Mouse (Mus musculus): ENCODE measurements around the gene H1f0.

The H1f0 gene

GRCm38 (mm10) chr15:79071117-79072039 is 43.1 kb downstream of the H1f0 start:
- peak; percentile 62 to 64 for DNase-seq

DNA sequence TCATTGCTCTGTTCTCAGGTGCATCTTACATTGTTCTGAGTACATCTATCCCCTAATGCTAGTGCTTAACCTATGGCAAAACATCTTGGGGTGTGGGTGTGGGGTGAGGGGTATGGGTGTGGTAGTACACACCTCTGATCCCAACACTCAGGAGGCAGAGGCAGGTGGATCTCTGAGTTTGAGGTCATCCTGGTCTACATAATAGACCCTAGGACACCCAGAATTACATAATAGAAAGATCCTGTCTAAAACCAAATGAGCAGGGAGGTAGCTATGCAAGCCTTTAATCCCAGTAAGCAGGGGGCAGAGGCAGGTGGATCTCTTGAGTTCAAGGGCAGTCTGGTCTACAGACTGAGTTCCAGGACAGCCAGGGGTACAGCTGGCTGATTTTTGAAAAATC is 45.5 kb downstream of the H1f0 start:
- DNase-seq, result no peak

DNA sequence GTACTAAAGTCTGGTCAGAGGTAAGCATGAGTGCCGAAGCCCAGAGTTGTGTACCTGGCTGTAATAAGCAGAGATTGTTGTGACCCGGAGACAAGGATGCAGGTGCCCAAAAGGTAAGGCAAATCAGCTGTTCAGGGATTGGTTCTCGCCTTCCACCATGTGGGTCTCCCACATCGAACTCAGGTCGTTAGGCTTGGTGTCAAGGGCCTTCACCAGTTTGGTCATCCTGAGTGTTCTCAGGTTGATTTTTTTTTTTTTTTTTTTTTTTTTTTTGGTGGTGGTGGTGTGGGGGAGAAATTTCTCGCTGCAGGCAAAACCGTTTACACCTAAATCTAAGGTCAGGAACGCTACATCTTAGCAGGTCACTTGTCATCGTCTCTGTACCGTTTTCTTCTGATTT is 46.2 kb downstream of the H1f0 start:
- no peak for DNase-seq

DNA sequence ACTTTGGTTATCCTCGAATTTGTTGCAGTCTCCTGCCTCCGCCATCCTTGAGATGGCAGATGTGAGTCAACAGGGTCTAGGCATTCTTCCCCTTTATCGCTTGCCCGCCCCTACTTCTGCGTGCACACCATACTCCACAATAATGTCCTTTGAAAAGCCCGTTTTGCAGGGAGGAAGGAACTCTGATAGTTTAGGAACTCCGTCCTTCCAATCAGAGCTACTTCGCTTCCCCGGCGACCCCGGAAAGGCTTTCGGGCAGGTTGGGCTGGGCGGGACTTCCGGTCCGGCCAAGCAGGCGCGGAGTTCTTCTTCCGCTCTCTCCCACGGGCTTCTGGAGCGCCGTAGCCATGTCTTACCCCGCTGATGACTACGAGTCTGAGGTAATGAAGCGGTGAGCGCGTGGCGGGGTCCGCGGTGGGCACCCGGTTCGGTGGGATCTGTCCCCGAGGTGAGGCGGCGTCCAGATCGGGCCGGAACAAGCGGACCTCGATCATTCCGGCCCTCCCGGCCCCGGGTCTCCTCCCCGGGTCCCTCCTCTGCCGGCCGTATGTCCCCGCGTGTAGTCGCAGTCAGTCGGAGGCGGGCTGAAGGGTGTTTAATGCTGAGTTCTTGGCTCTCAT is 46.8 kb downstream of the H1f0 start, which contains the start of gene Eif3l:
Eif3l (plus strand) TSS at position 267 of the 620 bp plus-strand sequence.
- DNase-seq, result peak; percentile 91 to 92

- DNase-seq, result no peak
These were observed 47.6 kb downstream of the H1f0 start for GRCm38 (mm10) chr15:79075658-79076365.

DNA sequence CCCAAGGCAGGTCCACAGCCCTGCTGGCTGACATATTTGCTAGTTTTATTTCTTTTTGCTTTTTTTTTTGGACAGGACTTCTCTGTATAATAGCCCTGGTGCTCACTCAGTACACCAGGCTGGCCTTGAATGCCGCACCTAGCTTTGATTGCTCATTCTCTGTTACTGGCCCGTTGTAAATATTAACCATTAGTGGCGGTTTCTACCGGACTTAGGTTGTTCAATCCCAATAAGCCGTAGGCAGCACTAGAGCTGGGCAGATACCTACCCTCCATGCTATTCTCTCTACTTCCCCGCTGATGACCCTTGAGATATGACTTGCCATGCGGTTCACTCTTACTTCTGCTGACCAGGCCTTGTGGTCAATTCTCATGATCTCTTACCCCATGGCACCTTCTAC is 51.3 kb downstream of the H1f0 start:
- no peak for DNase-seq

Measured in cerebellum, postnatal 10 days (tissue).